Mouse (Mus musculus) layer of hippocampus, adult 2 months (tissue): ENCODE measurements around the gene Mrps6. TPM values are rescaled to one million over a fixed set of nuclear protein-coding genes. Genes with fewer than 3 reads are reported as not detected.

Experiments
- DNase-seq, 2 experiments: peaks; one replicate each; pipeline ENCODE4 v3.0.0; 2022; ENCODE audit warnings: low spot score in 2 of 2
- H3K27ac ChIP-seq: fragments of 200-600 bp; 2 replicates; pipeline ENCODE4 v1.8.1; 2022
- H3K4me3 ChIP-seq: fragments of 200-600 bp; 2 replicates; pipeline ENCODE4 v1.8.1; 2022; ENCODE audit warnings: mild to moderate bottlenecking
- CTCF ChIP-seq: fragments of 200-600 bp; conservative IDR thresholded peaks from 2 replicates; pipeline ENCODE4 v1.8.1; 2022; ENCODE audit warnings: antibody characterized with exemption, mild to moderate bottlenecking, moderate library complexity
- total RNA-seq, 2 experiments: library from RNA; stranded (reverse); gene quantifications; 2 replicates each; pipeline ENCODE4 v1.2.3; 2021

Mrps6 gene
- total RNA-seq, 2 experiments from 2014 or later: 46.8 to 49.1 TPM

DNA sequence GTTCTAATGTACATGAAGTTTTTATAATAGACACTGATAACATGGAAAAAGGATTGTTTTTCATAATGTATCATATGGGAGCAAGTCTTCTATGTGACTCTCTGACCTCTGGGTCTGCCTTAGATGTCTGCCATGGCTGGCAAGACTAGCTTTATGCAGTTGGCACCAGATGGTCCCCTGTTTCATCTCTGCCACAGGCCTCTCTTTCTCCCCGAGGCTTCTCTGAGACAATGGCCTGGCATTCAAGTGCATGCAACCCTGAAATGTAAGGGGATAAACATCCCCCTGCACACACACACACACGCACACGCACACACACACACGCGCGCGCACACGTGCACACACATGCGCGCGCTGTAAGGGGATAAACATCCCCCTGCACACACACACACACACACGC, 83.0 kb downstream of the Mrps6 start:
- Histone ChIP-seq H3K4me3 (no peak overlapping the region), H3K27ac (no peak overlapping the region)
- no peak for TF ChIP-seq CTCF
- no peak for DNase-seq

DNA sequence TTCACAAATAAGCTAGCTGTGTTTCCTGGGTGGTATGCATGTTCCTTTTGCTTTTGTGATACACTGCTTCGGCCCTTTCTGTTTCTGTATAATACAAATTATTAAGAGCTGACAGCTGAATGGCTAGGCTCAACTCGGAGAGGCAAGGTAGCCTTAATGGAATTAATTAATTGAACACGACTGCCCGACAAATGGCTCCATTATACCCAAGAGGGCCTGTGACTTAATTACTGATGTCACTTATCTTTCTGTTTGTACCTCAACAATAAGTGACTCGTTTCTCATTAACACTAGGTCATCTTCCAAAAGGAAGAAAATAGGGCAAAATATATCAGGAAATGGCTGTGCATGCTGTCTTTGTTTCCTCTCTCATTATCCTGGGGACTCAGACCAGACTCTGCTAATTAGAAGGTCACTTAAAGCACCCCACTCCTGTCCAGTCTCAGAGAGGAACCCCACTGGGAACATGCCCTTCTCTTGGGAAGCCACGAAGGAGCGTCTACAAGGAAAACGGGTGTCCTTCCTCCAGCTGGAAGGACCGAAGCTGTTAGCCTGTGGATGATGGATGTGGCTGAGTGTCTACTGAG, 84.4 kb downstream of the Mrps6 start:
- Histone ChIP-seq H3K4me3 (no peak overlapping the region), H3K27ac (no peak overlapping the region)
- no peak for DNase-seq
- no peak for TF ChIP-seq CTCF

DNA sequence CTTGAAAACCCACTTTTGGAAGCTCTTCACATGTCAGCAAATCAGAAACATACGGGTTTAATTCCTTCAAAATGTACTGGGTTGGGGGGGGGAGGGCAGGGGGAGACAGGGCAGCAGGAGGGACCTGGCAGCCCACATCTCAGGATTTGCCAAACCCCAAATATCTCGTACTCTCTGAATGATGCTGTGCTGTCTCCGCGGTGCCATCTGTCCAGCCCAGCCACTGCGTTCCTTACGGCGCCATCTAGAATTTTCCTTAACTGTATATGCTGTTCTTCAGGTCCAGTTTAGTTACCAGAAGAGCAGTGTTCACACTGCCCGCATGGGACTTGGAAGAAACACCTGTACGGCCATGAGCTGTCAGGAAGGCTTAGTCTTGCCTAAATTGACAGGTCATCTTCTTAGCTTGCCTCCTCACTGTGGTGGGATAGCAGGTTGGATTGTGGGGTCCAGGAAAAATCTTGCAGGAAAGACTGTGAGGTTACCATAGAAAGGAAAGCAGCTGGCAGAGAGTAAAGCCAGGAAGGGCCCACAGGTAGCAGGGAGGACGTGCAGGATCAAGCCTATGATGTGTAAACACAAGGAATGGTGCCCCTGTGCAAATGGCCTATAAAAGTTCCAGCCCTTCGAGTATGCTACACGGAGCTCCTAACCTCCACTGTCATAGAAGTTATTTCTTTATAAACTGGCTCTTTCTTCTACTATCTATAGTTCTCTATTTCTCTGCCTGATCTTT, 89.7 kb downstream of the Mrps6 start:
- TF ChIP-seq CTCF: no peak
- peak in 1 of 2 experiments; percentile 18 for DNase-seq
- H3K27ac ChIP-seq: no peak overlapping the region
- H3K4me3 ChIP-seq: no peak overlapping the region

DNA sequence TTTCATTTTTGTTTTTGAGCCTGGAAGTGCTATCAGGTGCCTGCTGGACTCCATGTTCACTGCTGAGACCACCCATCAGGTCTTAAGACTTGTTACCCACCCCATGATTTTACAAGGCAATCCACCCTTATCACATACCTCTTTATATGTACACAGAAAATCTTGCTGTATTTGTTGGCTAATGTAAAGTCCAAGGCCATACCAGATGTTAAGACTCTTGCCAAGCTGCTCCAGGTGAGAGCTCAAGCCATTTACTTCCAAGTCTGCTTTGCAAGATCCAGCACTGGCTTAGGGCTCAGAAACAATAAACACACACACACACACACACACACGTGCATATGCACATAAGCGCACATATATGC, 90.3 kb downstream of the Mrps6 start:
- DNase-seq: no peak
- no peak for TF ChIP-seq CTCF
- Histone ChIP-seq H3K4me3 (no peak overlapping the region), H3K27ac (no peak overlapping the region)

DNA sequence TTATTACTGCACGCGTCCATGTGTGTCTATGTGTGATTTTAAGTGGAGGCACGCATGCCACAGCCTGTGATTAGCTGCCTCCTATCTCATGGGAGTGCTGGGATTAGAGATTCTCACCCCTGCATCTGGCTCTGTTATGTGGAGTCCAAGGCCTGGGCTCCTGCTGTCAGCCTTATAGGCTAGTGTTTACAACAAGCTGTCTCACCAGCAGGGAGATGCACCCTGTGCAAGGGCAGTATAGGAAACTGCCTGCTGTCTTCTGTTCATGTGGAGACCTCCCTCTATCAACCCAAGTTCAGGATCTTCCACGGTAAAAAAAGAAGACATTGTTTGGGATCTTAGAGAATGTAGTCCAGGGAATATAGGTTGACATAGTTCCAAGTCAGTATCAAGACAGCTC, 92.9 kb downstream of the Mrps6 start:
- TF ChIP-seq CTCF: no peak
- Histone ChIP-seq H3K4me3 (no peak overlapping the region), H3K27ac (no peak overlapping the region)
- no peak for DNase-seq

DNA sequence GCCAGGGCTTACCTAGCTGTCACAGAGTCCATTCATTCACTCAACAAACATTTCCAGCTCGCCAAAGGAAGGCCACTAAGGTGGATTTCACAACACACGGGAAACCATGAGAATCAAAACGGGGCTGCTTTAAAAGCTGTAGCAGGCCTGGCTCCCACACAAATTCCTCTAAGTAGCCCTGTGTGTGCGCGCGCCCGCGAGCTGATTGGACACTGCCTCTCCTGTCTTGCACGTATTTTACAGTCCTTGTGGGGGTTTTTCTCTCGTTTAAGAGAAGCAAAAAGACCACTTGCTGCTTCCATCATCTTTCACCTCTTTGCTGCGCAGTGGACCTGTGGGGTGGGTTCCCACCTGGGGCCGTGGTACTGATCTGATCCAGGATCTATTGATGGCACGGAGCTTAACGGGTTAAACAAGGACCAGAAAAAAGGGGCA, 100.0 kb downstream of the Mrps6 start:
- no peak for TF ChIP-seq CTCF
- Histone ChIP-seq H3K4me3 (peak overlapping the region; percentile 54), H3K27ac (peak overlapping the region; percentile 91)
- peak; percentile 31 to 37 for DNase-seq

DNA sequence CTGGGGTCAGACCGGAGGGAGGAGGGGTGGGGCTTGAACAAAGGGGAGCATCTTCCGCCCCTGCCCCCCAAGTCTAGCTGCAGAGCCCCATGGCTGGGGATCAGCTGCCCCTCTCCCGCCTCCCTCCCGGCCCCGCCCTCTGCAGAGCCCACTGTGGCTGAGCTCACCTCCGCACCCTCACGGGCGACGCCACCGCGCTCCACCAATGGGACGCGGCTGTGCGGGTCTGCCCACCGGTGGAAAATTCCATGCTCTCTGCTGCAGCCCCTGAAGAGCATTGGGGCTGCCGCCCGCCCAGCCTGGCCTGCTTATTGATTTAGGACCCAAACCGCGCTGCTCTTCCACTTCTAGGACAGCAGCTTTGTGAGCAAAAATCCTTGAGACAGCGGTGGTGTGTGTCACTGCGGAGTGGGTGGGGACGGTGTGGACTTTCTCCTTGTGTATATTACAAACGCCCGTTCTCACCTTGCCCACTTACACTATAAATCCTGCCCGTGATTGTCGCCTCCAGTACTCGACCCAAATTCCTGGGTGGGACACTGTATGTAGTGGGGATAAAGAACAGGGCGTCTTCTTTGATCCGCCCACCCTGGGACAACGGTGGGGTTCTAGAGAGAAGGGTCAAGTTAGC, 100.5 kb downstream of the Mrps6 start:
- peak overlapping the region; percentile 54 for H3K4me3 ChIP-seq
- peak overlapping the region; percentile 91 for H3K27ac ChIP-seq
- no peak for TF ChIP-seq CTCF
- peak; percentile 74 to 76 for DNase-seq

DNA sequence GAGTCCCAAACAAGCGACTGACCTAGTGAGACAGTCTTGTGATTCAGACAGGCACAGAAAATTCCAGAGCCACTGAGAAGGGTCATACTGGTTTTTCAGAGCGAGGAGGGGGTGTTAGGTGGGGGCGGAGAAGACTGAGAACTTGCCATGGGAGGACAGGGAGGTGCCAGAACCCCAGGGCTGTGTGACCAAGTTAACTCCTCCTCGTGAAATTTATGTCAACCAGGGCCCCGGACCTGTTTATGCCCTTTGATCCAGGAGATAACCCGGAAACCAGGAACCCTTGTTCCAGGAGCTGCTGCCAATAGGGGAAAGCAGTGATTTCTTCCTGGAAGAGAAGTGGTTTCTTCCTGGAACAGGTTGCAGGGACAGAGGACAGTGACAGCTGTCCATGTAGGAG, 101.0 kb downstream of the Mrps6 start:
- no peak for TF ChIP-seq CTCF
- peak overlapping the region; percentile 91 for H3K27ac ChIP-seq
- no peak for DNase-seq
- peak overlapping the region; percentile 54; the same call in 1 of the 2 replicates for H3K4me3 ChIP-seq

Other genes starting within 250 kb of the Mrps6 start
- gene Gm49711, start within 50 bp of the Mrps6 start, total RNA-seq: not detected
- 10 to 100 TPM; 31.1 to 33.7 TPM for gene Slc5a3, start 52 bp downstream of the Mrps6 start, total RNA-seq
- gene Kcne2, start 234.1 kb downstream of the Mrps6 start, total RNA-seq: under 1 TPM in 1 of 2 experiments, not detected in 1; 0.82 TPM
- gene Smim11, start 243.0 kb downstream of the Mrps6 start, total RNA-seq: 10 to 100 TPM; 19.2 to 20.4 TPM